Mouse (Mus musculus): Measurements from ENCODE around the gene Igfbp7. TPM values are rescaled to one million over a fixed set of nuclear protein-coding genes. Genes with fewer than 3 reads are reported as not detected.

Igfbp7 gene
- polyA plus RNA-seq, 1 experiment from 2014 or later, result 68.1 TPM

DNA sequence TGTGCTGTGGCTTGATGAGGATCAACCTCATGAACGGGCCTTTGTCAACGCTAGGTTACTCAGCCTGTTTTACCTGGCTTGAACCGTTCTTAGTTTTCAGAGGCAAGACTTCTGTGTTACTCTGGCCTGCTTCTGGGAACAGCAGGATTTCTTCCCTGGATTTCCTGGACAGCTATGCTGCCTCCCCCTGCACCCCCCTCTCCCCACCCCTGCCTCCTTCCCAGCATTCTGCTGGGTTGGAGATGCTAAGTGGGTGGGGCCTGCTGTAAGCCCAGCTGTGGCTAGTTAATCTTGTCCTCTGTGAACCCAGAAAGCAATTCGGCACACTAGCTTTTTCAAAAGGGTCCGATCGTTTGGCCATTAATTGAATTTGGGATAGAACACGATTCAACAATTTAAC lies 7.7 kb downstream of the Igfbp7 start:
- H3K4me1 ChIP-seq (ENCODE audit: control insufficient read depth, insufficient read depth, low read length), result peaks cover 3% of the 10 kb centered on the region; the same call in 1 of the 2 replicates
- no peak overlapping the region for H3K4me3 ChIP-seq (ENCODE audit: low read depth, low read length)
- no peaks in the 10 kb centered on the region for H3K9me3 ChIP-seq (replicated peaks; ENCODE audit: control insufficient read depth, low read length)
- no peak for DNase-seq (ENCODE audit: low spot score)
- H3K4me2 ChIP-seq (ENCODE audit: low read length), result no peak overlapping the region
- no peak for ATAC-seq
- no peaks in the 10 kb centered on the region for H3K36me3 ChIP-seq (ENCODE audit: control insufficient read depth, insufficient read depth, low read length)
- no peak overlapping the region for H3K27ac ChIP-seq (ENCODE audit: low read depth, low read length)
- H3K27me3 ChIP-seq (replicated peaks; ENCODE audit: control insufficient read depth, insufficient read depth, low read length), result no peaks in the 10 kb centered on the region
- WGBS, result 76% methylated on average over 7 of the region's 7 CpGs
- no peak overlapping the region for H3K9ac ChIP-seq (ENCODE audit: low read length)

- WGBS, result 63% methylated on average over 4 of the region's 4 CpGs
- no peak for ATAC-seq
- no peak for DNase-seq (ENCODE audit: low spot score)
- Histone ChIP-seq H3K4me3 (ENCODE audit: low read depth, low read length) (no peak overlapping the region), H3K27me3 (replicated peaks; ENCODE audit: control insufficient read depth, insufficient read depth, low read length) (no peaks in the 10 kb centered on the region), H3K36me3 (ENCODE audit: control insufficient read depth, insufficient read depth, low read length) (no peaks in the 10 kb centered on the region), H3K9ac (ENCODE audit: low read length) (no peak overlapping the region), H3K4me2 (ENCODE audit: low read length) (no peak overlapping the region), H3K4me1 (ENCODE audit: control insufficient read depth, insufficient read depth, low read length) (peaks cover 3% of the 10 kb centered on the region; the same call in 1 of the 2 replicates), H3K27ac (ENCODE audit: low read depth, low read length) (no peak overlapping the region), H3K9me3 (replicated peaks; ENCODE audit: control insufficient read depth, low read length) (no peaks in the 10 kb centered on the region)
These were observed 8.8 kb downstream of the Igfbp7 start for GRCm38 (mm10) chr5:77399076-77399475.

- WGBS, result 60% methylated on average over 14 of the region's 14 CpGs
- peak; percentile 66; the same call in 1 of the 2 replicates for ATAC-seq
- no peak overlapping the region for H3K9ac ChIP-seq (ENCODE audit: low read length)
- H3K4me3 ChIP-seq (ENCODE audit: low read depth, low read length), result no peak overlapping the region
- DNase-seq (ENCODE audit: low spot score), result peak; percentile 24
- H3K27ac ChIP-seq (ENCODE audit: low read depth, low read length), result no peak overlapping the region
- no peaks in the 10 kb centered on the region for H3K9me3 ChIP-seq (replicated peaks; ENCODE audit: control insufficient read depth, low read length)
- no peak overlapping the region for H3K4me2 ChIP-seq (ENCODE audit: low read length)
- H3K36me3 ChIP-seq (ENCODE audit: control insufficient read depth, insufficient read depth, low read length), result no peaks in the 10 kb centered on the region
- peaks cover 3% of the 10 kb centered on the region; the same call in 1 of the 2 replicates for H3K4me1 ChIP-seq (ENCODE audit: control insufficient read depth, insufficient read depth, low read length)
- no peaks in the 10 kb centered on the region for H3K27me3 ChIP-seq (replicated peaks; ENCODE audit: control insufficient read depth, insufficient read depth, low read length)
These were observed 9.4 kb downstream of the Igfbp7 start for GRCm38 (mm10) chr5:77398285-77399057.

- H3K9ac ChIP-seq (ENCODE audit: low read length), result no peak overlapping the region
- DNase-seq (ENCODE audit: low spot score) (no peak), ATAC-seq (no peak)
- H3K4me2 ChIP-seq (ENCODE audit: low read length), result no peak overlapping the region
- peaks cover 3% of the 10 kb centered on the region; the same call in 1 of the 2 replicates for H3K4me1 ChIP-seq (ENCODE audit: control insufficient read depth, insufficient read depth, low read length)
- H3K36me3 ChIP-seq (ENCODE audit: control insufficient read depth, insufficient read depth, low read length), result no peaks in the 10 kb centered on the region
- H3K27ac ChIP-seq (ENCODE audit: low read depth, low read length), result no peak overlapping the region
- H3K4me3 ChIP-seq (ENCODE audit: low read depth, low read length), result no peak overlapping the region
- no peaks in the 10 kb centered on the region for H3K27me3 ChIP-seq (replicated peaks; ENCODE audit: control insufficient read depth, insufficient read depth, low read length)
- 69% methylated on average over 9 of the region's 9 CpGs for WGBS
- no peaks in the 10 kb centered on the region for H3K9me3 ChIP-seq (replicated peaks; ENCODE audit: control insufficient read depth, low read length)
These were observed 13.7 kb downstream of the Igfbp7 start for GRCm38 (mm10) chr5:77393990-77394618.

DNA sequence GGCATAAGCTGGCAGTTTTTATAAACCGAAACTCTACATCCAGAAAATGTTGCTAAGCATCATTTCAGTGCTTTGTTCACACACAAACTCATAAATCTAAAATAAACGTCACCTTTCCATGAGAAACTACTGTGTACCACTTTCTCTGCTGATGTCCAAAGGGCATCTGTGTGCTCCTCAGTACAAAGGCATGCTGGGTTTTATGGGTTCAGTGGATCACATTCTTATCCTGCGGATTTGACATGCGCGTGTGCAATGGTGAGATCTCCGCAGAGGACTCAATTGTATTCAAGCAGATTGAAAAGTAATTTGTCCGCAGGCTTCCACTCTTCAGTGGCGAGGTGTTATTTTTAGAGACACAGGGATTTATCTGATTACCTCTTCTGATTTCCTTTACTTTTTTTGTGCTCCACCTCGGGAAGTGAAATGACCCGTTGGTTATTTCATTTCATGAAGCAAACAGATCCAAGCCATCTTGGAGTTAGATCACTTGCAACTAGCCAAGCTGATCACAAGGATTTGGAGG lies 14.7 kb downstream of the Igfbp7 start:
- Histone ChIP-seq H3K27ac (ENCODE audit: low read depth, low read length) (no peak overlapping the region), H3K9ac (ENCODE audit: low read length) (no peak overlapping the region), H3K27me3 (replicated peaks; ENCODE audit: control insufficient read depth, insufficient read depth, low read length) (no peaks in the 10 kb centered on the region), H3K4me2 (ENCODE audit: low read length) (no peak overlapping the region), H3K4me3 (ENCODE audit: low read depth, low read length) (no peak overlapping the region), H3K4me1 (ENCODE audit: control insufficient read depth, insufficient read depth, low read length) (peaks cover 3% of the 10 kb centered on the region; the same call in 1 of the 2 replicates), H3K36me3 (ENCODE audit: control insufficient read depth, insufficient read depth, low read length) (no peaks in the 10 kb centered on the region), H3K9me3 (replicated peaks; ENCODE audit: control insufficient read depth, low read length) (no peaks in the 10 kb centered on the region)
- DNase-seq (ENCODE audit: low spot score), result no peak
- 89% methylated on average over 10 of the region's 10 CpGs for WGBS
- ATAC-seq, result no peak

DNA sequence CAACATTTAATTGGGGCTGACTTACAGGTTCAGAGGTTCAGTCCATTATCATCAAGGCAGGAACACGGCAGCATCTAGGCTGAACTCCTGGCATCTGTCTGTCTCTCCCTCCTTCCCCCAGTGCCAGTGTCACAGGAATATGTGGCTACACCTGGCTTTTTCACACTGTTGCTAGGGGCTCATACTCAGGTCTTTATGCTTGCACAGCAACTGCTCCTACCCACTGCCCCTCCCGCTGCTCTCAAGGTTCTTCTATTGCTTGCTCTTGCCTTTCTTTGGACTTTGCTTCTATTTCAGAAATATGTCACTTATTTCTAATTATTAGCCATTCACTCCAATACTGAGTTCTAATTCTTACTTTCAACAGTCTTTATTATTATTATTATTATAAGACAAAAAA lies 17.6 kb downstream of the Igfbp7 start:
- Histone ChIP-seq H3K4me1 (ENCODE audit: control insufficient read depth, insufficient read depth, low read length) (no peaks in the 10 kb centered on the region), H3K27ac (ENCODE audit: low read depth, low read length) (no peak overlapping the region), H3K4me3 (ENCODE audit: low read depth, low read length) (no peak overlapping the region), H3K9me3 (replicated peaks; ENCODE audit: control insufficient read depth, low read length) (no peaks in the 10 kb centered on the region), H3K27me3 (replicated peaks; ENCODE audit: control insufficient read depth, insufficient read depth, low read length) (no peaks in the 10 kb centered on the region), H3K9ac (ENCODE audit: low read length) (no peak overlapping the region), H3K4me2 (ENCODE audit: low read length) (no peak overlapping the region), H3K36me3 (ENCODE audit: control insufficient read depth, insufficient read depth, low read length) (no peaks in the 10 kb centered on the region)
- DNase-seq (ENCODE audit: low spot score), result no peak
- no peak for ATAC-seq
- 95% methylated on average over 2 of the region's 2 CpGs for WGBS

- H3K4me3 ChIP-seq (ENCODE audit: low read depth, low read length), result no peak overlapping the region
- DNase-seq (ENCODE audit: low spot score), result no peak
- H3K9me3 ChIP-seq (replicated peaks; ENCODE audit: control insufficient read depth, low read length), result no peaks in the 10 kb centered on the region
- no peak overlapping the region for H3K27ac ChIP-seq (ENCODE audit: low read depth, low read length)
- no peaks in the 10 kb centered on the region for H3K4me1 ChIP-seq (ENCODE audit: control insufficient read depth, insufficient read depth, low read length)
- no peaks in the 10 kb centered on the region for H3K27me3 ChIP-seq (replicated peaks; ENCODE audit: control insufficient read depth, insufficient read depth, low read length)
- no peaks in the 10 kb centered on the region for H3K36me3 ChIP-seq (ENCODE audit: control insufficient read depth, insufficient read depth, low read length)
- H3K4me2 ChIP-seq (ENCODE audit: low read length), result no peak overlapping the region
- 84% methylated on average over 6 of the region's 6 CpGs for WGBS
- ATAC-seq, result no peak
- no peak overlapping the region for H3K9ac ChIP-seq (ENCODE audit: low read length)
These were observed 19.5 kb downstream of the Igfbp7 start for GRCm38 (mm10) chr5:77388359-77388758.

DNA sequence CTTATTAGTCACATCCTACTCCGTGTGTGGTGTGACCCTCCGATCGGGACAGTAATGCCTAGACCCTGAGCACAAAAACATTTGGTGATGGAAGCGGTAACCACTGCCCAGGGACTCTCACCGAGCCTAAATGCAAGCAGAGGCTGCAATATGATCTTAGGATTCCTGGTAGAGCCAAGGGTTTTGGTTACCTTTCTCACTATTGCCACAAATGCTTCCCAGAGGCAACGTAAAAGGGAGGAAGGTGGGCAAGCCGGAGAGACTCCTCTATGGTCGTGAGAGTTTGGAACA lies 20.5 kb downstream of the Igfbp7 start:
- no peaks in the 10 kb centered on the region for H3K4me1 ChIP-seq (ENCODE audit: control insufficient read depth, insufficient read depth, low read length)
- DNase-seq (ENCODE audit: low spot score), result no peak
- H3K4me3 ChIP-seq (ENCODE audit: low read depth, low read length), result no peak overlapping the region
- no peaks in the 10 kb centered on the region for H3K36me3 ChIP-seq (ENCODE audit: control insufficient read depth, insufficient read depth, low read length)
- H3K27ac ChIP-seq (ENCODE audit: low read depth, low read length), result no peak overlapping the region
- no peaks in the 10 kb centered on the region for H3K9me3 ChIP-seq (replicated peaks; ENCODE audit: control insufficient read depth, low read length)
- no peaks in the 10 kb centered on the region for H3K27me3 ChIP-seq (replicated peaks; ENCODE audit: control insufficient read depth, insufficient read depth, low read length)
- no peak overlapping the region for H3K4me2 ChIP-seq (ENCODE audit: low read length)
- no peak for ATAC-seq
- 89% methylated on average over 8 of the region's 8 CpGs for WGBS
- no peak overlapping the region for H3K9ac ChIP-seq (ENCODE audit: low read length)
